Mouse (Mus musculus) urinary bladder, postnatal 10 days (tissue): ENCODE measurements around the gene Slc36a1.

ENCODE experiments used
- DNase-seq: peaks from one replicate; pipeline ENCODE4 v3.0.0; 2022; ENCODE audit warnings: low spot score

Gene Slc36a1

DNA sequence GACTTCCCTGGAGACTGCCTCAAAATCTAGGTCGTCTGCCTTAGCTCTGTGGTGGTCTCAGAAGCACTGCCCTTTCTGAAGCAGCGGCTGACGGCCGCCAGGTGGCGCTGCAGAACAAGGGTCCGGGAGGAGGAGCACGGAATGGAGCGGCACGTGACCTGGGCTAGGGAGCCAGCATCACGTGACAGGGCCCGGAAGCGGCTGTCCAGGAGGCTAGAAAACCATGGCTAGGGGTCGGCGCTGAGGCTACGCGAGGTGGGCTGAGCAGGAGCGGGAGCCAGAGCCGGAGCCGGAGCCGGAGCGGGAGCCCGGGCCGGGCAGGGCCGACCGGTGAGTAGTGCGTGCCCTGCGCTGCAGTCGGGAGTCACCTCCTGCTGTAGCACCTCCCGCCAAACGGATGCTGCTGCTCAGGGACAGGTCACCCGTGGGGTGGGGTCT lies at the start of gene Slc36a1:
TSS of gene Slc36a1 (plus strand) at position 192 of the 438 bp plus-strand sequence.
- DNase-seq = peak; percentile 97

DNA sequence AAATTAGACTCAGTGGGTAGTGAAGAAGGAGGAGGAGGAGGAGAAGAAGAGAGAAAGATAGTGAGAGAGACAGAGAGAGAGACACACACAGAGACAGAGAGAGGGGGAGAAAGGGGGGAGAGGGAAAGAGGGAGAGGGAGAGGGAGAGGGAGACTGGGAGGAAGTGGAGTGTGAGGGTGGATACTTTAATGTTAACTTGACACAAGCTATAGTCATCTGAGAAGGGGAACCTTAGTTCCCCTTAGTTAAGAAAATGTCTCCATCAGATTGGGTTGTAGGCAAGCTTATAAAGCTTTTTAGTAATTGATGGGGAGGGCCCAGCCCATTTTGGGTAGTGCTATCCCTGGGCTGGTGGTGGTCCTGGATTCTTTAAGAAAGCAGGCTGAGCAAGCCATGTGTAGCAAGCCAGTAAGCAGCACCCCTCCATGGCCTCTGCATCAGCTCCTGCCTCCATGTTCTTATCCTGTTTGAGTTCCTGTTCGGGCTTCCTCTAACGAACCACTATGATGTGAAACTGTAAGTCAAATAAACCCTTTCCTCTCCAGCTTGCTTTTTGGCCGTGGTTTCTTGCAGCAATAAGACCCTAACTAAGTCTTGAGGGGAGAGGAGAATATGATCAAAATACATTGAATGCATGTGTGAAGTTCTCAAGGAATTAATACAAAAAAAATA lies 49.6 kb upstream of the Slc36a1 start:
- no peak for DNase-seq

DNA sequence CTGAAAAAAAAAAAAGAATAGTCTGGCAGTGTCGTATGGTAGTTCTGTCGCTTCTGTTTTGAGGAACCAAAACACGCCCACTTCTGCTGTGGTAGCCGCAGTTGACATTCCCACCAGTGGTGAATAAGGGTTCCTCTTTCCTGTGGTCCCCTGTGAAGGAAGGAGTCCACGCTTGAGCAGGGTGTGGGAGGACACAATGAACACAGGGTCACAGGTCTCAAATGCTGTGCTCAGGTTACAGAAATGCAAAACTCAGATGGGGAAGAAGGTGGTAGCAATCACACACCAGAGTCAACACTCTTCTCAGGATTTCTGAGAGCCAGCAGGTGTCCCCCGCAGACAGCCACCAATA lies 49.1 kb upstream of the Slc36a1 start:
- no peak for DNase-seq

DNA sequence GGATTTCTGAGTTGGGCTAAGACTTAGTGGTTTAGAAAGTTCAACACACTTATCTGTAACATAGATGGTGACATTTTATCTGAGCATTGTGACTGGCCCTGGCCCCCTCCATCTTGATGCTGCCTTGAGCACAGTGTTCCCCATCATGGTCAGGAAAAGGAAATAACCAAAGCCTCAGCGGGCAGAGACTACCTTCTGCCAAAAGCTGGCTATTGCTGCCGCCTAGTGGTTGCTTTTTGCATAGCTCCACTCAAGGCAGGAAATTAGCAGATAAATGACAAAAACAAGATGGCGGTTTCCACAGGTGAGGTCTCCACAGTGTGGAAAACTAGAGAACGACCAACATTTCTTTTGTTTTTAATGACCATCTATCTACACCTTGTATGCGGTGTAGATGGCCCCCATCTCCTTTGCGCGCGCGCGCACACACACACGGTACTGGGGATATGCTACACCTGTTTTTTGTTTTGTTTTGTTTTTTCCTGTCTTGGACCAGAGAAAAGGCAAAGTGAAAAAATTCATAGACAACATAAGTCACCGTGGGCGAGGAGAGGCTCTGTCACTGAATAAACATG lies 45.3 kb upstream of the Slc36a1 start:
- DNase-seq = peak; percentile 47

GRCm38 (mm10) chr11:55162670-55163069 lies 41.5 kb upstream of the Slc36a1 start:
- DNase-seq = no peak

- DNase-seq = no peak
Measured at GRCm38 (mm10) chr11:55164723-55165122, 39.4 kb upstream of the Slc36a1 start.

- DNase-seq = no peak
Measured at GRCm38 (mm10) chr11:55165748-55166147, 38.4 kb upstream of the Slc36a1 start.

GRCm38 (mm10) chr11:55168504-55168903 lies 35.6 kb upstream of the Slc36a1 start:
- DNase-seq = no peak

GRCm38 (mm10) chr11:55168914-55169313 lies 35.2 kb upstream of the Slc36a1 start:
- no peak for DNase-seq

GRCm38 (mm10) chr11:55170501-55170900 lies 33.6 kb upstream of the Slc36a1 start:
- no peak for DNase-seq

GRCm38 (mm10) chr11:55178830-55179229 lies 25.3 kb upstream of the Slc36a1 start:
- no peak for DNase-seq

DNA sequence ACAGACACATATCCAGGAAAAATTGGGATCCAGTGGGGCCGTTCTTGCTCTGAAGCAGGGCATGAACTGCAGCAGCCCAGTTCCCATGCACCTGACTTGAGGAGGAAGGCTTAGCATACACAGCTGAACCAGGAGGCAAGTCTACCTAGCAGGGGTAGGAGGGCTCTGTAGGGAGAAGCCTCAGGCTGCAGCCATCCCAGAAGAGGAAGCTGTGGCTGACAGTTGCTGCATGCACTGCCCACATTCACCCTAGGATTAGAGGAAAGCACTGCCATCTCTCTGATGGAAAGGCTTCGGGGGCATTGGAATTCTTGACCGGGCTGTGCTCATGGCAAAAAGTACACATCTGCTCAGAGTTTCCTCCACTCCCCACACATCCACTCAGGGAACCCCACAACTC lies 24.3 kb upstream of the Slc36a1 start:
- DNase-seq = no peak

GRCm38 (mm10) chr11:55183124-55183523 lies 21.0 kb upstream of the Slc36a1 start:
- no peak for DNase-seq

GRCm38 (mm10) chr11:55184246-55184645 lies 19.9 kb upstream of the Slc36a1 start:
- no peak for DNase-seq

GRCm38 (mm10) chr11:55184733-55185291 lies 19.3 kb upstream of the Slc36a1 start, which contains the start of gene Slc36a2:
Gene Slc36a2, minus strand, starts transcription at chr11:55185077.
- no peak for DNase-seq

- DNase-seq = no peak
Measured at GRCm38 (mm10) chr11:55187292-55187691, 16.9 kb upstream of the Slc36a1 start.

DNA sequence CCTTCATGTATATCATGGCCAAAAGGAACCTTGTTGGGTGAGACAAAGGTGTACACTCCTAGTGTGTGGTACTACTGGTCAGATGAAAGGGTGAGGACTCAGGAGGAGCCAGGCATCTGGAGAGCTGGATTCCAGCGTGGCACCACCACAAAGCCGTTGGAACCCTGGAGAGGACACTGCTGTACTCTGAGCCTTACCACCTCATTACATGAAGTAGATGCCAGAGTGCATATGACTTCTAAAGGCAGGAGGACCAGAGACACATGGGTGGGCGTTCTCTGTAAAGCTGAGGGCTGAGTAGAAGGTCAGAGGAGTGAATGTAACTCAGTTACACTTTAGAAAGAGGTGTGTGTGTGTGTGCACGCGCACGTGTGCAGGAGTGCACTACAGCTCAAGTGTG lies 16.4 kb upstream of the Slc36a1 start:
- no peak for DNase-seq

GRCm38 (mm10) chr11:55190216-55190615 lies 13.9 kb upstream of the Slc36a1 start:
- no peak for DNase-seq

- no peak for DNase-seq
Measured at GRCm38 (mm10) chr11:55197086-55197485, 7.1 kb upstream of the Slc36a1 start.

DNA sequence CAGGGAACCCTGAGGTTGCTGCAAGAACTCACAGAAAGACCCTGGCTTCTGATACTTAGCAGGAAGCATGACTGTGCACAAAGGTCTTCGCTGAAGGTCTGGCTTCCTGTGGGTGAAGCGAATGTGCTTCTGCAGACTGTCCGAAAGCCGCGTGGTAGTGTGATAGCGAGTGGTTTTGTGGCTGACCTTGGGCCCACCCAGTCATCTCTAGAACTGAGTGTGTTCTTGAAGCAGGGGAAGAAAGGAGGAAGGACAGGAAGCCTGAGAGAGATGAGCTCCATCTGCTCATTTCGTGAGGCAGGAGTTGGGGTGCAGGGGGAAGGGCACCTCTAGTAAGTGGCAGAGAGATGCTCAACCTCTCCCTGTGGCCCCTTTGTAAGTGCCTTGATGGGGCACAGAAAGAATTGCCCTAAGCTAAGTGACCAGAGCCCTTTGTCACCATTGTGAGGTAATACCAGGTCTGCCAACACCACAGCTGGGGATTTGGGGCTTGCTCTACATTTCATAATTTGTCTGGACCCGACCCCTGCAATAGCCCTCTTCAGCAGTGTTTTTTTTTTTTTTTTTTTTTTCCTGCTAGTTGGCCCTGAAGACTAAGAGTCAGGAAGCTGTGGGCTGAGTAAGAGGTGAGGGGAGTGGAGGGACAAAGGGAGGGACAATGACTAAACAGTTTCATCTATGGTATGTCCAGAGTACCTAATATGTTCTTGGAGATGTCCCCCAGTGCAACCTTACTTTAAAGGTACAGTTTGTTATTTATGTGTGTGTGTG lies 6.2 kb upstream of the Slc36a1 start:
- no peak for DNase-seq

- no peak for DNase-seq
Measured at GRCm38 (mm10) chr11:55204602-55205001, 452 bp downstream of the Slc36a1 start.

DNA sequence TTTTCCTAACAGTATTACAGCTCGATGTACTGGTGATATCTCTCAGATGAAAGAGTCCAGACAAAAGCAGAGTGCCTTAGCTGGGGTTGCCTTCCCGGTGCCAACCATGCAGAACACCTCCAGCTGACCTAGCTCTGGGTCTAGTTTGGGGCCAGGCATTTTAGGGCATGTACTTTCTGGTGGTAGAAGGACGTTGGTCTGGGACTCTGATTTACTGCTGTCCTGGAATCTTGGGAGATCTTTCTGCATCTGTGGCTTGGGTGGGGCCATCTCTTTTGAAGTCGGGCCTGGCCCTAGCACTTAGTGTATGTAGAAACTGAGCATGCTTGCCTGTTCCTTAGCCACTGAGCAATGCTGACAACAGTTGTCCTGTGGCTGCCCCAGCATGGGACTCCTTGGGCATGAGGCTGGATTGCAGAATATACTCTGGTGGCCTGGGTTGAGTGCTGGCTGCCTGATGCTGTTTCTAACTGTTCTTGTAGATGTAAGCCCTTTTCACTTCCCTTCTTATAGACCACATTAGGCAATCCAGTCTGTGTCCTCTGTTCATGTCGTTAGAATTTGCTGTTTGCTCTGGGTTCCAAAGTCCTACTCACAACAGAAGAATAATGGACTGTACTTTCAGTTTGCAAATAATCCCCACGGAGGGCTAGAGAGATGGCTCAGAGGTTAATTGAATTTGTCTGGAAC lies 4.0 kb downstream of the Slc36a1 start:
- DNase-seq = no peak
